Mouse (Mus musculus) thymus, adult 2 months (tissue): ENCODE data around the gene Rack1.

ENCODE experiments used
- CTCF ChIP-seq: fragments of 200-500 bp; IDR thresholded peaks from 2 replicates; pipeline ENCODE4 v1.5.1; 2012; ENCODE audit warnings: mild to moderate bottlenecking, control low read depth, low read length, moderate library complexity, borderline replicate concordance; ENCODE audit not compliant: control insufficient read depth, poor library complexity, insufficient read depth; ENCODE audit errors: extremely low read depth
- POLR2A ChIP-seq: fragments of 200-500 bp; IDR thresholded peaks from 2 replicates; pipeline ENCODE4 v1.6.1; 2012; ENCODE audit warnings: mild to moderate bottlenecking, low read length, control low read depth, moderate library complexity; ENCODE audit not compliant: control insufficient read depth, poor library complexity, insufficient read depth; ENCODE audit errors: extremely low read depth

DNA sequence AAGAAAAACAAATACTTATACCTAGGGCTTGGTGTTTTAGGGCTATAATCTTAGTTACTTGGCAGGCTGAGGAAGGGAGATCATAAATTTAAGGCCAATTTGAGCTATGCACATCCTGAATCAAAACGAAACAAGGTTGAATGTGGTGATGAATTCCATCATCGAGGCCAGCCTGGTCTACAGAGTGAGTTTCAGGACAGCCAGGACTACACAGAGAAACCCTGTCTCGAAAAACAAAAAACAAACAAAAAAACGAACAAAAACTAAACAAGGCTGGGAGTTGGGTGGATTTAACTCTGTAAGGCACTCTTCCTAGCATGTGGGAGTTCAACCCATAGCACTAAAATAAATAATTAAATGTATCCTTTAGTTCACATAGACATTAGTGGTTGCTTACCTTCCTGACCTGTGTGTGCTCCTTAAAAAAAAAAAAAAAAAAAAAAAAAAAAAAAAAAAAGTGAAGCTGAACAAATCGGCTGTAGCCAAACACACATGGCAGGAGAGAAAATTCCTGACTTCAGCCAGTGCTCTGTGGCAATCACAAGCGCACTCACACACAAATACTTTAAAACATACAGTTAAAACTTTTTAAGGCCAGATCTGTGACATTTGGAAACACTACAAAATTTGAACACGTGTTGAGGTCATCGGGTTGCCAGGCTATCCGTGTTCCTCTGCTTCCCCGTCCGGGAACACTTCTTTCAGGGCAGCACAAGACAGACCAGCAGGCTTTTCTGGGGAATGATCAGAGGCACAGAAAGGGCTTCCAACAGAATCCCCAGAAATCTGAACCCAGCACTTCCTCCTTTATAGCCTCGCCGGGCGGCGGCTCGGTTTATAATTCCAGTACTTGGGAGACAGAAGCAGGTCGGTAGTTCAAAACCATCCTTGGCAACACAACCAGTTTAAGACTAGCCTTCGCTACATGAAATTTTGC is 880 bp upstream of the Rack1 start:
- TF ChIP-seq CTCF, result no peak
- no peak for TF ChIP-seq POLR2A
